Mouse (Mus musculus): ENCODE data around the gene 1300017J02Rik. TPM values are rescaled to one million over a fixed set of nuclear protein-coding genes. Genes with fewer than 3 reads are reported as not detected.
"Not testable (repeated sequence)": the region's sequence is repeated elsewhere in the genome, so short reads cannot be mapped to it uniquely, and the experiment has no call there.

Gene 1300017J02Rik
- polyA plus RNA-seq (2012; rRNA removed), result 0.63 and 1.0 TPM in 2 replicates

GRCm38 (mm10) chr9:103304927-103305326 lies at the start of gene 1300017J02Rik, which contains the start of gene Topbp1:
TSS of gene 1300017J02Rik (minus strand) at chr9:103305082.
TSS of gene Topbp1 (plus strand) at chr9:103305215.
- peak; percentile 41 for DNase-seq (ENCODE audit: low read depth)

- not testable (repeated sequence) for DNase-seq (ENCODE audit: low read depth)
Measured at GRCm38 (mm10) chr9:103353500-103354260, 48.8 kb upstream of the 1300017J02Rik start.

DNA sequence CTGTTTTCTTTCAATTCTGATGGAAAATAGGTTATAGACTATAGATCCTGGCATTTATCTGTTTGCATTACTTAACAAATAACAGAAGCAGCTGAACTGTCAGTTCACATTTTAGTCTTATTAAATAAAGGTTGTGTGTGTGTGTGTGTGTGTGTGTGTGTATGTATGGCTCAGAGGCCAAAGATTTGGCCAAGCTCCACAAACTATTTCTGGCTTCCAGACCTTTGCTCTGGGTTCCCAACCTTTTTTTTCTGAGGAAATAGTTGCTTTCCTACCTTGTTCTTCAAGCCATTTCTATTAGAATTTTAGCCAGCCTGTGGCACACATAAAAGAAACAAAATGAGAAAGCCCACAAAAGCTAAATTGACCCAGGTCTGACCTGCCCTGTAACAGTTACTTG lies 43.9 kb upstream of the 1300017J02Rik start:
- no peak for DNase-seq (ENCODE audit: low read depth)

DNA sequence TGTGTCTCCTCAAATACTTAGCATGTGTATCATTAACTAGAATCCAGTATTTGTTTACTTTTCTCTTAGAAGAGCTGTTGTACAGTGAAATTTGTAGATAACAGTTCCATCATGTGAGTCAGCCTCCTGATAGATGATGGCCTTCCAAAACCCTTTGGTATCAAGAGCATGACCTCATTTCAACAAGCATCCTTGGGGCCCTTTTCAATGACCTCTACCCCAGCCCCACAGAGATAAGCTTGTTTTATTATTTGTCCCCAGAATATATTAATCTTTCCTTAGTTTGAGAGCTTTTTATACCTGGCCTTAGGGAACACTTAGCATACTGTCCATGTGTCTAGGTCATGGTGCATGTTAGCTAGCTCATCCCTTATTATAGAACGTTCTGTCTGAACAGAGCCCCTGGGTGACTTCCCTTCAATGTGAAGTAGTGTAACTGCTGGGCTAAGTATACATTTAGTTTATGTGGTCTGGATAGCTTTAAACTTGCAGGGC lies 43.2 kb upstream of the 1300017J02Rik start:
- no peak for DNase-seq (ENCODE audit: low read depth)

DNA sequence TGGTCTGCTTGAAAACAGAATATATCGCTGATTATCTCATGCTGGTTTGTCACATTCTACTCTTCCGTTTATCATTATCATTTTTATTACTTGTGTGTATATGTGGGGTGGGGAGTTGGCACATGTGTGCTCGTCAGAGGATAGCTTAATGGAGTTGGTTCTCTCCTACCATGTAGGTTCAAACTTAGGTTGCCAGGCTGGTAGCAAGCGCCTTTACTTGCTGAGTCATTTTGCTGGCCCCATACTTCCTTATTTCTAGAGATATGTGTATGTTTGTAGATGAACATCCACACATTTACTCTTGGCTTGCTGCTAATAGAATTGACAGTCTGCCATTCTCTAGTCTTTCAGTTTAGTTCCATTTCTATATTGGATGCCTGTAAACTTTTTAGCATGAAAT lies 42.2 kb upstream of the 1300017J02Rik start:
- no peak for DNase-seq (ENCODE audit: low read depth)

DNA sequence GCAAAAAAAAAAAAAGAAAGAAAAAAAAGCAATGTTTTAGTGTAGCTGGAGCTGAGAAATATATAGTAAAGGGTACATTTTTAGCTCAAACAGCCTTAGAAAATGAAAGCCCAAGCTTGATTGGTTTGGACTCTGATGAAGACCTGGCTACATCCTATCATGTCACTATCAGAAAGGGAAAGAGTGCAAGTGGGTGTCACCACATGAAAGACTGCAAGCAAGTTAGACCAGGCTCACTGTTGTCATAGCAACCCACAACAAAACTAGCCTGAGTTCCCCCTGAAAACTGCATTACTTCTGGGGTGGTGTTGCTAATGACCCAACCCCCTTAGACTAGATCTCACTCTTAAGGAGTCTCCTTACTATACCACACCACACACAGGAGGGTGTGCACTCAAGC lies 32.0 kb upstream of the 1300017J02Rik start:
- no peak for DNase-seq (ENCODE audit: low read depth)

GRCm38 (mm10) chr9:103332663-103333062 lies 27.8 kb upstream of the 1300017J02Rik start:
- no peak for DNase-seq (ENCODE audit: low read depth)

- no peak for DNase-seq (ENCODE audit: low read depth)
Measured at GRCm38 (mm10) chr9:103326449-103326848, 21.6 kb upstream of the 1300017J02Rik start.

GRCm38 (mm10) chr9:103324678-103325077 lies 19.8 kb upstream of the 1300017J02Rik start:
- no peak for DNase-seq (ENCODE audit: low read depth)

DNA sequence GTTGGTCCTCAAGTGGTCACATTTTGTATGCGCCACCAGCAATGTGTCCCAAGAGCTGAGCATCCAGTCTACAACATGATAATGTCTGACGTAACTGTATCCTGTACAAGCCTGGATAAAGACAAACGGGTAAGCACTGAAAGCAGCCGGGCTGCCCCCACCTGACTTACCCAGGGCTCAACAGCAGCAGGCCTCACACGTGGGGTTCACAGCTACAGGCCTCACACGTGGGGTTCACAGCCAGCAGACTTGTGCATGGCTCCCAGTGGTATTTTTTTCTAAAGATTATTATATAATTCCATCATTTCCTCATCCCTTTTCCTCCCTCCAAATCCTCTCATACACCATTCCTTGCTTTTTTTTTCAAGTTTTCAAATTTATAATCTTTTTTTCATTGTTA lies 5.0 kb upstream of the 1300017J02Rik start:
- no peak for DNase-seq (ENCODE audit: low read depth)

DNA sequence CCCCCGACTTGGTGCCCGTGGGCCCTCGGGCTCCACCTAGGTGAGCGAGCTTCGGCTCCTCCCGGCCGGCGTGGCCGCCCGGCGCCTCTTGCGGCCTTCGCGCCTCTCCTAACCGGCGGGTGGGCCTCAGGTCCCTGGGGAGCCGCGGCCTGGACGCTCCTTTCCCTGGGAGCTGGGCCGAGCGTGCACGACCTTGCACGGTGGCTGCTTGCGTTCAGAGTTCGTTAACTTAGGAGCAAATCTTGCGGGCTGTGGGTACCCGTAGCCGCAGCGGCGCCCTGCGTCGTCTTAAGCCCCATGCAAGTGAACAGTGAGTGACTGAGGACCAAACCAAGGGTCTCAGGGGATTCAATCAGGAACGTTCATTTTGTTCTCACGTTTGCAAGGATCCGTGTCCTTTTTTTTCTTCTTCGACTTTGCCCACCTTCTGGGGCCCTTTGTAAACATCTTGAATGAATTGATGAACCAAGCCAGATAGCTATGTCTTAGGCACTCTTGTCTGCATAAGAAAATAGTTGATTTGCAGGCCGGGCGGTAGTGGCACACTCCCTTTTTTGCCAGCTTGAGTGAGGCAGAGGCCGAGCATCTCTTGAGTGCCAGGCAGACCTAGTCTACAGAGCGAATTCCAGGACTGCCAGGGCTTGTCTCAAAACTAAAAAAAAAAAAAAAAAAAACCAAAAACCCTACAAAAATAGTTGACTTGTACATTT lies 605 bp upstream of the 1300017J02Rik start:
- DNase-seq (ENCODE audit: low read depth), result no peak

GRCm38 (mm10) chr9:103302666-103303065 lies 2.2 kb downstream of the 1300017J02Rik start:
- no peak for DNase-seq (ENCODE audit: low read depth)

DNA sequence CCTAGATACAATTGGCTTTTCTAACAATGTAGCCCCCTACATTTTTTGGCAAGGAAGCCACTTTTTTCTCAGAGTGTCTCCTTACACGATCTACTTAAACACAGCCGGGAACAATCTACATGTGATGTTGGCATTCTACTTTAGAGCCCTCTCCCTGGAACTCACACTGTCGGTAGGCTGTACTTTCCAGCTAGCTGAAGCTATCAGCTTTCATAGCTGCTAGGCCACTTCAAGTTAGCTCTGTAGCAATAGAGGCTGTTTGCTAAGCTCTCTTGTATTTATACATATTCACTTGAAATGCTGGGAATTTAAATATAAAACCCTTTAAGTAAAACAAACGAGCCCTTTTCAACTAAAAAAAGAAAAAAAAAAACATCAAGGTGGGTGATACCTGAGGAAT lies 2.6 kb downstream of the 1300017J02Rik start:
- DNase-seq (ENCODE audit: low read depth), result no peak

DNA sequence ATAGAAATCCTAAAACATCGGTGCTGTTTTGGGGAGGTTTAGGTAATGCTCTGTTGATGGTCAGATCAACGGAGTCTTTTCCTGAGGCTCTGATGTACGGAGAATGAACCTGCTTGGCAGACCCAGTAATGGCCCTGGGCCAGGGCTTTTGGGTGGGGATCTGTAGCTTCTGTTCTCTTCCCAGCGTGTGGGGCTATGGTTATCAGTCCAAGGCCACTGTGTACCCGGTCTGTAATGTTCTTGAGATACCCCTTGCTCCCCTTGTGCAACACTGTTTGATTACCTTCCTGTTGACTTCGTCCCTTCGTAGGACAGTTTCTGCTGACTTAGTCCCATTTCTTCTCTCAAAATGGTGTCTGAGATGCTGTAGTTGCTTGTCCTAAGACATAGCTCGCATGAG lies 3.8 kb downstream of the 1300017J02Rik start:
- DNase-seq (ENCODE audit: low read depth), result no peak

GRCm38 (mm10) chr9:103294507-103294906 lies 10.4 kb downstream of the 1300017J02Rik start:
- no peak for DNase-seq (ENCODE audit: low read depth)

GRCm38 (mm10) chr9:103288489-103289180 lies 16.2 kb downstream of the 1300017J02Rik start:
- DNase-seq (ENCODE audit: low read depth), result no peak

DNA sequence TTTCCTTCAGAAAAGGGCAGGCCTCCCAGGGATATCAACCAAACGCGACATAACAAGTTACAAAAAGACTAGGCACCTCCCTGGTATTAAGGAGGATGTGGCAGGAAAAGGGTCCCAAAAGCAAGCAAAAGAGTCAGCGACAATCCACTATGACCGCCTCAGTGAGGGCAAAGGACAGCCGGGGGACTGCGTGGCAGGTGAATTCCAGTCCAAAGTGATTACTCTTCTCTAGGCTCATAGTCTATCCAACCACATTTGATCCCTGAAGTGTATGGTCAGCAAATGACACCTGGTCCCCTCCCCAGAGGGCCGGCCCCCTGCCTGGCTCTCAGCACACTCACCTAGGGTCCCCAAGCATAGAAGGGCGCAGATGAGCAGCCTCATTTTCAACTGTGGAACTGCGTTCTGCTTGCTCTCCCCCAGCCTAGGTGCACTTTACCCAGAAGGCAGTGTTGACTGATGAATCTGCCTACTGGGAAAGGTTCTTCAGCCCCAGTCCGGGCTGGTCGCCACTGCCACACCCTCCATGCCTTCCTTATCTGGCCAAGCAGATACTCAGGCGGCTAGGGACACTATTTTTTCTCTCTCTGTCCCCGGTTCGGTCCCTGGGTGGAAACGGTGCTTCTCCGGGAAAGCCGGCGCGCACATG lies 16.9 kb downstream of the 1300017J02Rik start:
- no peak for DNase-seq (ENCODE audit: low read depth)

DNA sequence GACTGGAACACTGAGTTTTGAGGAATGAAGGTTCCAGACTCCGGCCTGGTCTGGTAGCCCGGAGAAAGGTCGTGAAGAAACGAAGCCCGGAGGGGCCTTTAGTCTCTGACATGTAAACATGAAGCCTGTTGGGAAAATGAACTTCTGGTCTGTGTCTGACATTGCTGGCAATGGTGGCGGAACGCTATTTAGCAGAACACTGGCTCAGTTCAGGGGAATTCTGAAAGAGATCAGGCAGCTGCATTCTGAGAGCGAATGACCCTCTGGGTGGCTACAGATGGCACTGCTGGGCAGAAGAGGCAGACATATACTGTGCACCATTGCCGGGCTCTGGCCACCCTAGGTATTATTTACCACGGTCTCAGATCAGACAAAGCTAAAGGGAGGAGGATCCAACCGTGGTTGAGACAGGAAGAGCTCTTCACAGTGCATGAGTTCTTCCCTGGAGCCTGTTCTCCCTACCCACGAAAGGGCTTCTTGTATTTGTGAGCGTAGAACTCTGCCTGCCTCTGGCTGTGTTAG lies 17.9 kb downstream of the 1300017J02Rik start:
- DNase-seq (ENCODE audit: low read depth), result no peak

- DNase-seq (ENCODE audit: low read depth), result no peak
Measured at GRCm38 (mm10) chr9:103286396-103286795, 18.5 kb downstream of the 1300017J02Rik start.

DNA sequence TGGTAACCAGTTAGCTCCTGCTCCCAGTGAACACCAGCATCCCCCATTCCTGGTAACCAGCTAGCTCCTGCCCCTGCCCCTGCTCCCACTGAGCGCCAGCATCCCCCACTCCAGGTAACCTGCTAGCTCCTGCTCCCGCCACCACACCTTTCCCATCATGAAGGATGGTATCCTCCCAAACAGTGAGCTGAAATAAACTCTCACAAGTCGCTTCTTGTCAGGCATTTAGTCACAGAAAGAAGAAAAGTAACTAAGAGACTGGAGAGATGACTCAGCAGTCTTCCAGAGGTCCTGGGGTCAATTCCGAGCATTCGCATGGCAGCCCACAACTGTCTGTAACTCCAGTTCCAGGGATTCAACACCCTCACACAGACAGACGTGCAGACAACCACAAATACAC lies 28.0 kb downstream of the 1300017J02Rik start:
- DNase-seq (ENCODE audit: low read depth), result no peak

GRCm38 (mm10) chr9:103275676-103276075 lies 29.2 kb downstream of the 1300017J02Rik start:
- DNase-seq (ENCODE audit: low read depth), result no peak

DNA sequence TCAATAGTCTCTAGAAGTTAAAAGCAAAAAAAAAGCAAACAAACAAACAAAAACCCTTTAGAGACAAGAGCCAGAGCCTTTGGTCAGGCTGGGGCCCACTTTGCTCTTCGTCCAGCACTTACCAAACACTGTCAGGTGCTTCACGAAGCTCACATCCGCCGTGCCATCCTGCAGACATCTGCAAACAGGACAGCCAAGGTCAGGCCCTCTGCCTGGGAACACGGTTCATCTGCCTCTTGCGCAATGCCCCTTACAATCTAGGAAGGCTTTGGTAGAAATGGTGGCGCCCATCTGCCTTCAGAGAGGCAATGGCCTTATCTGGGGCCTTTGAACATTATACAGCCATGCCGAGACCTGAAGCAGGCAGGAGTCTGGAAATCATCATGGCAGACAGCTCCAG lies 30.1 kb downstream of the 1300017J02Rik start:
- DNase-seq (ENCODE audit: low read depth), result no peak

Data from gonadal fat pad, adult 2 months (tissue).